Mouse (Mus musculus): ENCODE measurements around the gene Anapc13.

GRCm38 (mm10) chr9:102621385-102621784, 4.7 kb upstream of the Anapc13 start:
- TF ChIP-seq CTCF (IDR thresholded peaks at IDR 0.05; ENCODE audit: low read depth) (no peak), EP300 (IDR thresholded peaks at IDR 0.05; ENCODE audit: low read depth) (no peak)

All from heart, postnatal 0 days (tissue).